Mouse (Mus musculus): Measurements from ENCODE around the gene Sigirr. TPM values are rescaled to one million over a fixed set of nuclear protein-coding genes. Genes with fewer than 3 reads are reported as not detected.

Sigirr gene
- total RNA-seq, 2 experiments from 2014 or later = 1.7 TPM

DNA sequence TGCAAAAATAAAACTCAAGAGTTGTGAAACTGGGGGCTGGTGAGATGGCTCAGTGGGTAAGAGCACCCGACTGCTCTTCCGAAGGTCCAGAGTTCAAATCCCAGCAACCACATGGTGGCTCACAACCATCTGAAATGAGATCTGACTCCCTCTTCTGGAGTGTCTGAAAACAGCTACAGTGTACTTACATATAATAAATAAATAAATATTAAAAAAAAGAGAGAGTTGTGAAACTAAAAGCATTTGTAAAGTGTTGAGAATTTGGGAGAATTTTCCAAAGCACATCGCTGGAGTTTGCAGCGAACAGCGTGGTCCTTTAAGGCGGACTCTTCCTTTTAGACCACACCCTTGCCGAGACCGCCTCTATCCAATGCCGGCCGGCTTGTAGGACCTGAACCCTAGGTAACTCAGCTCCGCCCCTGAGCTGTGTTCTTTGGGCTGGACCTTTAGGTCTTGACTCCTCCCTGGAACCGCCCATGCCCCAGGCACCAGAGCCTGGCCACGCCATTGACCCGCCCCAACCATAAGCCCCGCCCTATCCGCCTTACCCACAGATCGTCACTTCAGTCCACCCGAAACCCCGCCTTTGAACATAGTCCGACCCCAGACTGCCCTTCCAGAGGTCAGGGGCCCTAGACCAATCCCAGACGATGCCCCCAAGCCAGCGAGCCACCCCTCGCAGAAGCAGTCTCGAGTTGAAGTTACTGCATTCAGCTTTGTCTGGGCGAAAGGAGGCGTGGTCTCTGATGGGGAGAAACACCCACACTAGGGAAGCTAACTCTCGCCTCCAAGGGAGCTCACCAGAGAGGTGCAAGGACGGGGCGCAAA, 22.5 kb upstream of the Sigirr start:
- intact Hi-C loops (cut with DNase I) = loop anchor here (2.0 kb wide), 1 partner anchor 50 kb away; the partner anchor contains the start of gene Rnh1

DNA sequence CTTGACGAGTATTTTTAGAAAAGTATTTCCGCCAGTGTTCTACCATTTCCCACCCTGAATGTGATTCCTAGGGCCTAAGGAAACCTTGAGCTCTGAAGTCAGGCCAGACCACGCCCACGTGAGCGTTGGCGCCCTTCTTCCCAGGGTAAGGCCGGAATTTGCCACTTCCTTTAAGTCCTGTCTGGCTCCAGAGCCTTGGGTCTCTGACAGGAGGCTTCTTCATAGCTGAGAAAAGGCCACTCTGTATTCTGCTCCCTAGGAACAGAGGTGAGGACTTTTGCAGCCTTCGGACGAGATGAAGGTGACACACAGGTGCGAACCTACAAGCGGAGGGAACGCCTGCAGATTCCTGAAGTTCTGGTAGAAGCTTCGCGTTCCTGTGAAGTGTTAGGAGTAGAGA, 21.9 kb upstream of the Sigirr start, which contains the start of gene Ptdss2:
TSS of gene Ptdss2 (plus strand) at position 138 of the 400 bp plus-strand sequence.
- TF ChIP-seq CTCF (IDR thresholded peaks at IDR 0.05) = no peak
- intact Hi-C loops (cut with DNase I) = loop anchor here (2.0 kb wide), 1 partner anchor 51 kb away; the partner anchor contains the start of gene Rnh1
- H3K4me3 ChIP-seq = peak within 1 kb of the TSS; percentile 73

More for the DNA sequence above, 22.5 kb upstream of the Sigirr start:
- H3K27ac ChIP-seq = peak overlapping the region; percentile 89
- peak; percentile 2; the same call in 1 of the 2 replicates for TF ChIP-seq CTCF (IDR thresholded peaks at IDR 0.05)
- H3K4me3 ChIP-seq = peak overlapping the region; percentile 73
- DNase-seq = peak; percentile 97

DNA sequence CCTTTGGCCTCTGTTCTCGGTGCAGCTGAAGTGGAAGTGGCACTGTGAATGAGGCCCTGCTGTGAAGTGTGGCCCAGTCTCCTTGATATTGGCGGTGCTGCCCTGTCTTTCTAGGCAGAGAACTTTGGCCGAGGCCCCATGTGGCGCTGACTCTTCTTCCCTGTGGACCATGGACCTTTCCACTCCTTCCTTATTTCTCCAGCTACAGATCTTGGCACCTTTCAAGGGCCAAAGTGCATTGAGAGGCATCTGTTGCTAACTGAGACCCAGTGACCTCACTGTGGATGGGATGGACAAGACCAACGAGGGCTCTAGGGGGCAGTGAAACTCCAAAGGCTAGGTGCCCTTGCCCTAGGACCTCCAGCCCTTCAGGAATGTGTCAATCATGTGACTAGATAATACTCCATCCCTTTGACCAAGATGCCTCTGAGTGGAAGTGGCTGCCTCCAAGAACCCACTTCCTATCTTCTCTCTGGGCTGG, 20.7 kb upstream of the Sigirr start:
- DNase-seq = no peak
- intact Hi-C loops (cut with DNase I) = no loop called here
- peak overlapping the region; percentile 13 for H3K27ac ChIP-seq
- no peak for TF ChIP-seq CTCF (IDR thresholded peaks at IDR 0.05)
- H3K4me3 ChIP-seq = no peak overlapping the region

More for the DNA sequence above, 21.9 kb upstream of the Sigirr start, which contains the start of gene Ptdss2:
- H3K27ac ChIP-seq = peak within 1 kb of the TSS; percentile 89
- peak; percentile 49 for DNase-seq

DNA sequence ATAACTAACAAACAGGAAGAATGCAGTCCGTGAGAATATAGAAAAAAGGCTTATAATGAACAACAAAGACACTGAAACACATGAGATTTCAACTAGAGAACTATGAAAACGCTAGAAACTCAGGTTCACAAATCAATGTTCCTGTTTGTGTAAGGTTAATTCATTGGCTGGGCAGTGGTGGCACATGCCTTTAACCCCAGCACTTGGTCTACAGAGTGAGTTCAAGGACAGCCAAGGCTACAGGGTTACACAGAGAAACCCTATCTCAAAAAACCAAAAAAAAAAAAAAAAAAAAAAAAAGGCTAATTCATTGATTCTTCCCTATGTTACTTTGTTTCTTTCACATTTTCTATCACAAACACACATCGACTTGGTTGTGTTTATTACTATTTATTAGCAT, 20.2 kb upstream of the Sigirr start:
- H3K4me3 ChIP-seq = no peak overlapping the region
- DNase-seq = no peak
- no peak overlapping the region for H3K27ac ChIP-seq
- intact Hi-C loops (cut with DNase I) = no loop called here
- TF ChIP-seq CTCF (IDR thresholded peaks at IDR 0.05) = no peak

DNA sequence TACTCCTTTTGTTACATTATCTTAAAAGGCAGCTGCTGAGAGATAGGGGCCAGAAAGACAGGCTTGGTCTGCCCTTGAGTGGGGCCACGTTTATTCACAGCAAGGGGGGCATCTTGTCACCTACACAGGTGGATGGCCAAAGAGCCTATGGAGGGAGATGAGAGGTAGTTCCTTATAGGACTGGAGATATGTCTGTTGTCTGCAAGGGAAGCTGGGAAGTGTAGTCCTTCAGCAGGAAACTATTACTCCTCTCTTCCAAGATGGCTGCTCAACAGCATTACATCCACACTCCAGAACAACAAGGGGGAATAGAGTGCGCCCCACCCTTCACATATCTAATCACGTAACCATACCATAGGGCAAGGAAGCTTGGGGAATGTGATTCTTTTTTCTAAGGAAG, 19.1 kb upstream of the Sigirr start:
- DNase-seq = no peak
- intact Hi-C loops (cut with DNase I) = no loop called here
- Histone ChIP-seq H3K27ac (no peak overlapping the region), H3K4me3 (no peak overlapping the region)
- TF ChIP-seq CTCF (IDR thresholded peaks at IDR 0.05) = no peak

DNA sequence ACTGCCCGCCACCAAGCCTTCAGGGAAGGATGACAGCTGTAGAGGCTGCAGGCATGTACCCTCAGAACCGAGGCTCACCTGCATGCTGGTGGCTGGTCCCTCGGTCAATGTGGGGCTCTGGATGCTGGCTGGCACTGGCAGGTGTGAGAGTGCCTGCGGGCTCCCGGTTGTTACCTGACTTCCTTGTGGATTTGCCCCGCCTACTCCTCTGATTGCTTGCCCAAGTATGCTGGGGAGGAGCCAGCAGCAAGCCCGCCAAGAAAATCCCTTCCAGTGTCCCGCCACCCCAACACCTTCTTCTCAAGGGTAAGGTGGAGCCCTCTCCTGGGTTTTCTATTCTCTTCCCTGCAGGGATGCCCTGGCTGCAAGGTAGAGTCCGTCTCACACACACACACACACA, 17.3 kb upstream of the Sigirr start, which contains the start of gene Ano9:
TSS of gene Ano9 (minus strand) at position 171 of the 400 bp plus-strand sequence.
- no peak within 1 kb of the TSS for H3K4me3 ChIP-seq
- no peak within 1 kb of the TSS for H3K27ac ChIP-seq
- intact Hi-C loops (cut with DNase I) = no loop called here
- DNase-seq = no peak
- TF ChIP-seq CTCF (IDR thresholded peaks at IDR 0.05) = no peak

DNA sequence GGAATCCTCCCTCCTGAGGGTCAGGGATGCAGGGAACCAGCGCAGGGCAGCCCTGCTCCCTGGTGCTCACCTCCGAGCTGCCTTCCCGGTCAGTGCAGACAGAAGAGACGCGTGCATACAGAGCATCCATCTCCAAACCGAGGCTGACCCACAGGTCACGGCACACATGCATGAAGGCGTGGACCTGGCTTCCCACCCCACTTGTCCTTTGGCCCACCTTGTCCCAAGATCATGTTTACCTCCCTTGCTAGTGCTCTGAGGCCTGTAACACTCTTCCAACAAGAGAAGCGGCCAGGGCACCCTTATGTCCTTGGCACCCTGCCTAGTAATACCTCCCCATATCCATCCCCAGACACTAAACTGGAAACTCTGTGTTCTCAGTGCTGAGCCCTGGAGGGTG, 15.5 kb upstream of the Sigirr start:
- no peak overlapping the region for H3K27ac ChIP-seq
- DNase-seq = no peak
- intact Hi-C loops (cut with DNase I) = no loop called here
- TF ChIP-seq CTCF (IDR thresholded peaks at IDR 0.05) = no peak
- H3K4me3 ChIP-seq = no peak overlapping the region

DNA sequence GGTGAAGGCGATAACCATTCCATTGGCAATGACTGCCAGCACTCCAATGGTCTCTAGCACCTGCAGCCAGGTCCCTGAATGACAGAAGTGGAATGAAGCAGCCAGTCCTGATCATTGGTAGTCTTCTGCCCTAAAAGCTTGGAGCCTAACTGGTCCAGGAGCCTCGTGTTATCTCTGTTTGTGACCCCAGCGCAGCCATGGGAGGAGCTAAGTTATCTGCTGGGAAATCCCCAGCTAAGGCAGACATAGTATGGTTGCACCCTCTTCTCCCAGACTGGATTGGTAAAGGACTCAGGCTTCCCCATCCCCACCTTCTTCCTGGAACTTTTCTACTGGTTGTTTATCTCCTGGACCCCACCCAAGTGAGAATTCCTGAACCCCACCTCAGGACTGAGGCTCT, 2.8 kb upstream of the Sigirr start:
- no peak for TF ChIP-seq CTCF (IDR thresholded peaks at IDR 0.05)
- no peak overlapping the region for H3K4me3 ChIP-seq
- intact Hi-C loops (cut with DNase I) = no loop called here
- DNase-seq = no peak
- no peak overlapping the region for H3K27ac ChIP-seq

DNA sequence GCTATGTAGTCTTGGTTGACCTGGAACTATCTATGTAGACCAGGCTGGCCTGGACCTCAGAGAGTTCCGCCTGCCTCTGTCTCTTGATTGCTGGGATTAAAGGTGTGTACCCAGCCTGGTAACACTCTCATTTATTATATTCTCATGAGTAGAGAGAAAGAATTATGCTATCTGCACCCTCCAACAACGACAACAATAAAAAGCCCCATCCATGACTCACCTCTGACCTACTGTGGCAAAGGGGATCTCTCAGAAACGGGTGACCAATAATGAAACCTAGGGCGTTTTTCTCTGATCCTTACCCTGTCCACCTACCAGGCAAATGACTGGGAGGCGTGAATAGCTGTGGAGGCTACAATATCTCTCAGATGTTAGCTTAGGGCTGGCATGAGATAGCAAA, 3.2 kb downstream of the Sigirr start:
- Histone ChIP-seq H3K27ac (peak overlapping the region; percentile 71), H3K4me3 (no peak overlapping the region)
- no peak for DNase-seq
- intact Hi-C loops (cut with DNase I) = no loop called here
- no peak for TF ChIP-seq CTCF (IDR thresholded peaks at IDR 0.05)

DNA sequence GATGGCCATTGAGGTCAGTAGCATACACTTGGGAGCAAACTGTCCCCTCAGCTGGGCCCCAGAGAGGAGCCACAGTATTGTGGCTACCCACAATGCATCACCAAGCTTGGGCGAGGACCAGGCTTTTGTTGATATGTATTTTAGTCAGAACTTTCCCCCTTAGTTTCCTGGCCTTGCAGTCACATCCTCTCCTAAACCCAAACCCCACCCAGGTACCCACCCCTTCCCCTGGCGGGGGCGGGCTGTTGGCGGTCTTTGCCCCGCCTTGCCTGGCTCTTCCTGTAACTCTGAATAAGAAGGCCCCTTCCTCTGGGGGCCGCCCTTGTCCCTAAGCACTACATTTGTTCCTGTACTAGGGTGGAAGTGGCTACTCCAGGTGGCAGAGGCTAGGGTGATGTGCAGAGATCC, 3.7 kb downstream of the Sigirr start:
- Histone ChIP-seq H3K27ac (peak overlapping the region; percentile 80), H3K4me3 (peak overlapping the region; percentile 63)
- intact Hi-C loops (cut with DNase I) = no loop called here
- DNase-seq = peak; percentile 62
- TF ChIP-seq CTCF (IDR thresholded peaks at IDR 0.05) = peak; percentile 26; the same call in 1 of the 2 replicates

DNA sequence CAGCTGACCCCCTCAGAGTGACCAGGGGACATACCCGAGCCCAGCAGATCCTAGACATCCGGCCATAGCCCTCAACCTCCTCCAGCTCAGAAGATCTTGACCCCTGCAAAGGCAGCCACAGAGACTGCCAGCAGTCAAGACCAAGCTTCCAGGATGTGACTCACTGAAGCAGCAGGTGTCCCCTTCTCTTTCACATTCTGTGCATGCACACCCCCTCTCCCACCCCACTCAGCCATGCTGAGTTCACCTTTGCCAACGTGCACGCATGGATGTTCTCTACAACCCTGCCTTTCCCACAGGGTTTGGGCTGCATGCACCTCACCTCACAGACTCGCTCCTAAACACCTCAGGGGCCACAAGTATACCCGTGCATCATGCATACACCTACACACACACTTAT, 4.4 kb downstream of the Sigirr start:
- DNase-seq = no peak
- intact Hi-C loops (cut with DNase I) = no loop called here
- Histone ChIP-seq H3K4me3 (peak overlapping the region; percentile 63), H3K27ac (peak overlapping the region; percentile 80)
- no peak for TF ChIP-seq CTCF (IDR thresholded peaks at IDR 0.05)

DNA sequence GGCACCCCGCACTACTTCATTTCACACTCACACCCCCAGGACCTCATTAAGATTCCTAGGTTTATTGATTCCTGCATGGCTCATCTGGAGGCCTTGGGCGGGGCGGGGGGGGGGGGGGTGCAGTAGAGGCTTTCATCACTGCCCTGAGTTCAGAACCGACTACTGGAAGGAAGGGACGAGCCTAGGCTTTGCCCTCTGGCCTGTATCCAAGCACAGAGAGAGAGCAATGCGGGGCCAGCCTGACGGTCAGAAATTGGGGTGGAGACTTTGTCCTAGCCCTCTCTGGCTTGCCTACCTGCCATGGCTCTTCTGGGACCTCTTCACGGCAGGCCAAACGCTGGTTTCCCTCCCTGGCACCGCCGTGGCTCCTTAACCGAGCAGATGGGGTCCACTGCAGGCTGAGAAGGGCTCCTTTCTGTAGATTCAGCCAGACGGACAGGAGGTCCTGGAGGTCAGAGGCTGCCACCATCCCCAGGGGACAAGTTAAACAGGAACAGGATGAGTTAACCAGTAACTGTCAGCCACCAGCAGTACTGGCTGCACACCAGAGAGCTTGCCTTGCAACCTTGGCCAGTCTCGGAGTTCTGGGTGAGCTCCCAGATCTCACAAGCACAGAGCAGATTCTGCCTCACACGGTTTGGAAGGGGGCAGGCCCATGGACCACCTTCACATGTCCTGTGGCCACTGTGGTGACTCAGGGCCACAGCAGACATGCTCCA, 5.7 kb downstream of the Sigirr start:
- TF ChIP-seq CTCF (IDR thresholded peaks at IDR 0.05) = no peak
- H3K27ac ChIP-seq = no peak overlapping the region; the same call in 1 of the 2 replicates
- intact Hi-C loops (cut with DNase I) = loop anchor here (5.0 kb wide), 1 partner anchor 98 kb away; the partner anchor contains the start of genes Hras and Lrrc56
- H3K4me3 ChIP-seq = no peak overlapping the region
- DNase-seq = no peak

Measured in gastrocnemius, adult 2 months (tissue).